Mouse (Mus musculus): ENCODE results near the gene Fkbp1a. TPM values are rescaled to one million over a fixed set of nuclear protein-coding genes. Genes with fewer than 3 reads are reported as not detected.

The Fkbp1a gene
- polyA plus RNA-seq, 1 experiment from 2014 or later = 640 TPM

DNA sequence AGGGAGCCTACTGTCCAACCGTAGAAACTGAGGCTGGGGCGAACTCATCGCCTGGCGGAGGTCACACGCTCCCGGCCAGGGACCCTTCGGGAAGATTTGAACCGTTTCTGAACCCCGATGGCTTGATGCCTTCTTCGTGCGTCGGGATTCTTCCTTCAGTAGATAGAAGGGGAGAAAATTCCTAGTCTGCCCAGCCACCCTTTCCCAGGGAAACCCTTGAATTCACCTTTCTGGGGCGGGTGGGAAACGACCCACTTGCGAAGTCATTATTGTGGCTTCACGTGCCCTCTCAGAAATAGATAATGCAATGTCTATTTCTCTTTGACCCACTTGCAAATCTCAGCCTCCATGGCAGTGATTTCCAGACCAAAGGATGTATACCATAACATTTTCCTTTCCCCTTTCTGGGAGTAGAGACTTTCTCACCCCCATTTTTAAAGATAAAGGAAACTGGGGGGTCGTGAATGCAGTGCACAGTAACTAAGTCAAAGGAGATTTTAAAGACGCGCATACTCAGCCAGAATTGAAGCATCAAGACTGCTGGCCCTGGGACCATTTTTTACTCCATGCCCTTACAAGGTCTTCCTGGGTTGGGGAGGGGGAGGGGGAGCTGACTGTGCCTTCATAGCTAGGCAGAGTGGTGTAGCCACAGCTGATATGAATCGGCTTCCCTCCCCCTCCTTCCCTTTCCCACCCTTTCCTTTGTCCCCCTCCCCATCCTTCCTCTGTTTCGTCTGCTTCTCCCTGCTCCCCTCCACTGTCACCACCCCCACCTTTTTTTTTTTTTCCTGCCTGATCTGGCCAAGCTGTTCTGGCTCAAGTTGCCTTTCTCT, 996 bp downstream of the Fkbp1a start:
- Histone ChIP-seq H3K4me1 (ENCODE audit: control insufficient read depth, insufficient read depth, low read length) (peaks cover 34% of the 10 kb centered on the region), H3K4me2 (ENCODE audit: low read depth, low read length) (peak overlapping the region; percentile 81), H3K9ac (ENCODE audit: low read length) (peak overlapping the region; percentile 94), H3K27me3 (ENCODE audit: control insufficient read depth, insufficient read depth, low read length) (no peaks in the 10 kb centered on the region), H3K9me3 (replicated peaks; ENCODE audit: control insufficient read depth, low read length) (no peaks in the 10 kb centered on the region), H3K4me3 (ENCODE audit: low read length) (peak overlapping the region; percentile 87), H3K27ac (ENCODE audit: low read length) (peak overlapping the region; percentile 95), H3K36me3 (ENCODE audit: control insufficient read depth, insufficient read depth) (peaks cover 26% of the 10 kb centered on the region)
- ATAC-seq (replicated peaks; ENCODE audit: extremely low read depth, insufficient read depth, low FRiP score) = peak; percentile 11; the same call in 1 of the 2 replicates
- under 1% methylated on average over 21 of the region's 21 CpGs for WGBS

DNA sequence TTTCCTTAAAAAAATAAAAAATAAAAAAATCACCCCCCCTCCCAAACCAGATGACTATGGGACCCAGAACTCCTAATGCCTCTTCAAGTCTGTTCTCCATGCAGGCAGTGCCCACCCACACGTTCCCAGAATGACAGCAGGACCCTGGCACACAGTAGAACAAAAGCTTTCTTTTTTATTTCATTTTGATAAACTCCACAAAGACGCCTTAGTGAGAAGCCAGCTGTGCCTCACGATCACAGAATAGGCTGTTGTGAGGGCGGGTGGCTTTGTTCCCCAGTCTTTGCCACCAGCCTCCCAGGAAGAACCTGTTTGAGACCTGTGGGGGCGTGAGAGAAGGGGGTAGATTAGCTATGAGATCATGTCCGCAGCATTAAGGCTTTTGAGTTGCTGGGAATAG, 2.4 kb downstream of the Fkbp1a start:
- peaks cover 29% of the 10 kb centered on the region for H3K36me3 ChIP-seq (ENCODE audit: control insufficient read depth, insufficient read depth)
- no peak for ATAC-seq (replicated peaks; ENCODE audit: extremely low read depth, insufficient read depth, low FRiP score)
- peak overlapping the region; percentile 81 for H3K4me2 ChIP-seq (ENCODE audit: low read depth, low read length)
- peaks cover 43% of the 10 kb centered on the region for H3K4me1 ChIP-seq (ENCODE audit: control insufficient read depth, insufficient read depth, low read length)
- WGBS = 37% methylated on average over 6 of the region's 6 CpGs
- H3K9ac ChIP-seq (ENCODE audit: low read length) = peak overlapping the region; percentile 61
- peak overlapping the region; percentile 19; the same call in 1 of the 2 replicates for H3K27ac ChIP-seq (ENCODE audit: low read length)
- no peaks in the 10 kb centered on the region for H3K9me3 ChIP-seq (replicated peaks; ENCODE audit: control insufficient read depth, low read length)
- H3K4me3 ChIP-seq (ENCODE audit: low read length) = peak overlapping the region; percentile 87
- no peaks in the 10 kb centered on the region for H3K27me3 ChIP-seq (ENCODE audit: control insufficient read depth, insufficient read depth, low read length)

DNA sequence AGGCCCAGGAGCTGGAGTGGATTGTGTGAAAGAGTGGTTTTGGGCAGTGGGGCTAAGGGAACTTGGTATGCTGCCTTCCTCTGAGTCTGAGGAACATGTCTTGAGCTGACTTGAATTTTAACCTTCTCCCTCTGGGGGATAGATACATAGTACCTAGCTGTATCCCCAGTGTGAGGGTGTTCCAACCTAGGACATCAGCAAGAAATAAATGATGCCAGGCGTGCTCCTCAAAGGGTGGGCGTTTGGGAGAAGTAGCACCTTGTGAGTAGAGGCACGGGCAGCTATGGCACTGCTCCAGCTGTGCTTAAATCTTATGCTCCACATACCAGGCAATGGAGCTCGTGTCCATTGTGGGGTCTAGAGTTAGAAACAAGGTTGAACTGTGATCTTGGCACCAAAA, 4.3 kb downstream of the Fkbp1a start:
- no peaks in the 10 kb centered on the region for H3K27me3 ChIP-seq (ENCODE audit: control insufficient read depth, insufficient read depth, low read length)
- ATAC-seq (replicated peaks; ENCODE audit: extremely low read depth, insufficient read depth, low FRiP score) = no peak
- no peak overlapping the region for H3K9ac ChIP-seq (ENCODE audit: low read length)
- WGBS = 83% methylated on average over 4 of the region's 4 CpGs
- no peak overlapping the region for H3K4me3 ChIP-seq (ENCODE audit: low read length)
- H3K4me2 ChIP-seq (ENCODE audit: low read depth, low read length) = no peak overlapping the region
- peaks cover 36% of the 10 kb centered on the region for H3K36me3 ChIP-seq (ENCODE audit: control insufficient read depth, insufficient read depth)
- no peaks in the 10 kb centered on the region for H3K9me3 ChIP-seq (replicated peaks; ENCODE audit: control insufficient read depth, low read length)
- H3K4me1 ChIP-seq (ENCODE audit: control insufficient read depth, insufficient read depth, low read length) = peaks cover 53% of the 10 kb centered on the region
- H3K27ac ChIP-seq (ENCODE audit: low read length) = no peak overlapping the region

DNA sequence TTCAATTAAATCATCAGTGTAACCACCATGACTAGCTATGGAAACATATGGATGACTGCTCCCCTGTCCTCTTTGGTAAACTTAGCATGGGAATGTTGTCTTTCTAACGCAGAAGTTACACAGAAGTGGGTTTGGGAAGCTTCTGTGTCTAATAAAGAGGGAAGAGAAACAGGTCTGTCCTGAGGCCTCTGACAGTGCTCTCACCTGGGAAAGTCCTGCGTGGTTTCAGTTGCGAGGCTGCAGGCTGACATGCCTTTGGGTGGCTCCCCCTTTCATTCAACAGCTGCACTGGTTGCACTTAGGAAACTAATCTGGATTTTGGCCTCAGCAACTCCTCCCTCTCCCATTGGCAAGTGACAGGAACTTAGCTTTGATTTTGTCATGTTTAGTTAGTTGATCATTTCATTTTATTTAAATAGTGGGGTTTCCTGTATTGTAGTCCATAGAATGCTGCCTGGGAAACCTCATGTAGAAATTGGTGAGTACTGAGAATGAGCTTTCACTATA, 7.4 kb downstream of the Fkbp1a start:
- no peak for ATAC-seq (replicated peaks; ENCODE audit: extremely low read depth, insufficient read depth, low FRiP score)

DNA sequence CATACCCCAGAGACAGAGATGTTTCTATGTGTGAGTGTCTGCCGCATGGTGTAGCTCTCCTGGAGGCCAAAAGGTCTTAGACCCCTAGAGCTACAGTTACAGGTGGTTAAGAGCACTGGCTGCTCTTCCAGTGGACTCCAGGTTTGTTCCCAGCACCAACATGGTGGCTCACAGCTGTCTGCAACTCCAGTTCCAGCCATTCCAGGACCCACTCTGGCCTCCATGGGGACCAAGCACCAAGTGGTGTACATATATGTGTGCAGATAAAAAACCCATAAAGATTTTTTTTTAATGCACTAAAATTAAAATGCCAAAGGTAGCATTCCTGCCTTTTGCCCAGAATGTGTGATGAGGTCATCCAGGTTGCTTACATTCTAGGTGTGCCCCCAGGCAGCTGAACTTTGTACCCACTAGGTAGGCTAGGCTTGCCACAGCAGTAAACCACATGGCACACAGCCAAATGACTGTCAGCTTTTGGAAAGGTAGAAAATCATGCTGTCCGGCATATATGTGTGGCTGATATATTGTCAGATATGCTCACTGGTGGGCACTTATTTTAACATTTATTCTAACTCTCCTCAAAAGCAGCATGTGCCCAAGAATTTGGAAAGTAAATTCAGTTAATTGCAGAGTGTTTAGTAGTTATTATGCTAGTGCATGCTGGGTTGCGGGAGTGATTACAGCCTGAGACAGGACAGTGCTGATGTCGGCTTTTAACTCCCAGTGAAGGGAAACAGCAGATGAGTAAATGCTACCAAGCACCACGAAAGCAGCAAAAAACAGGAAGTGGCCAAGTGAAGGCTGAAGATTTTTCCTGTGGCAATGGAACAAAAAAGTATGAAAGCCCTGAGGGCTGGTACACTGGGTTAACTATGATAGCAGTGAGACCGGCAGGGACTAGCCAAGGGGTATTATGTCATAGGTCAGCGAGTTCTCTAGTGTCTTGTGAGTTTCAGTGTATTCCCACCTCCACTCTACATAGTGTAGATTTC, 20.9 kb downstream of the Fkbp1a start:
- no peak overlapping the region for H3K9ac ChIP-seq (ENCODE audit: low read length)
- WGBS = 71% methylated on average over 7 of the region's 7 CpGs
- no peak for ATAC-seq (replicated peaks; ENCODE audit: extremely low read depth, insufficient read depth, low FRiP score)
- no peaks in the 10 kb centered on the region for H3K9me3 ChIP-seq (replicated peaks; ENCODE audit: control insufficient read depth, low read length)
- H3K27me3 ChIP-seq (ENCODE audit: control insufficient read depth, insufficient read depth, low read length) = no peaks in the 10 kb centered on the region
- no peak overlapping the region for H3K4me2 ChIP-seq (ENCODE audit: low read depth, low read length)
- H3K36me3 ChIP-seq (ENCODE audit: control insufficient read depth, insufficient read depth) = peaks cover 40% of the 10 kb centered on the region
- H3K27ac ChIP-seq (ENCODE audit: low read length) = no peak overlapping the region
- peaks cover 3% of the 10 kb centered on the region; the same call in 1 of the 2 replicates for H3K4me1 ChIP-seq (ENCODE audit: control insufficient read depth, insufficient read depth, low read length)
- H3K4me3 ChIP-seq (ENCODE audit: low read length) = no peak overlapping the region

More for the DNA sequence above, 7.4 kb downstream of the Fkbp1a start:
- H3K27ac ChIP-seq (ENCODE audit: low read length) = no peak overlapping the region
- H3K4me1 ChIP-seq (ENCODE audit: control insufficient read depth, insufficient read depth, low read length) = peaks cover 42% of the 10 kb centered on the region
- H3K36me3 ChIP-seq (ENCODE audit: control insufficient read depth, insufficient read depth) = peaks cover 50% of the 10 kb centered on the region
- H3K9ac ChIP-seq (ENCODE audit: low read length) = no peak overlapping the region
- H3K9me3 ChIP-seq (replicated peaks; ENCODE audit: control insufficient read depth, low read length) = no peaks in the 10 kb centered on the region
- no peak overlapping the region for H3K4me2 ChIP-seq (ENCODE audit: low read depth, low read length)
- no peak overlapping the region for H3K4me3 ChIP-seq (ENCODE audit: low read length)
- no peaks in the 10 kb centered on the region for H3K27me3 ChIP-seq (ENCODE audit: control insufficient read depth, insufficient read depth, low read length)
- 67% methylated on average over 3 of the region's 3 CpGs for WGBS

DNA sequence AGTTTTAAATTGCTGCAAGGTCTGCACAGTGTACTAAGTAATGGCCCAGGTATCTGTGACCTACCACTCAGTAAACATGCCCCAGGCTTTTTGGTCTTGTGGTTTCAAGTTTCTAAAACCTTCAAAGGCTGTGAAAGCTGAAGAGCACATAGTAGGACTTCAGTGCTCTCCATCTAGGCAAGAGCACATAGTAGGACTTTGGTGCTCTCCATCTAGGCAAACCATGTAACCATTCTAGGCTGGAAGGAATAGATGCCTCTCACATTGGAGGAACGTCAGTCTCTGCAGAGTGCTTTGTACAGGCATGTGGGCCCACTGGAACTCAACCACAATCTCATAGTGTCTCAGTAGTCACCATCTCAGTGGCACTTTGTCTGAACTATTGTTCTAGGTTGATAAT, 21.7 kb downstream of the Fkbp1a start:
- H3K9ac ChIP-seq (ENCODE audit: low read length) = no peak overlapping the region
- no peak overlapping the region for H3K4me2 ChIP-seq (ENCODE audit: low read depth, low read length)
- WGBS = 76% methylated on average over 1 of the region's 1 CpGs
- no peak overlapping the region for H3K27ac ChIP-seq (ENCODE audit: low read length)
- H3K4me3 ChIP-seq (ENCODE audit: low read length) = no peak overlapping the region
- no peak for ATAC-seq (replicated peaks; ENCODE audit: extremely low read depth, insufficient read depth, low FRiP score)
- no peaks in the 10 kb centered on the region for H3K9me3 ChIP-seq (replicated peaks; ENCODE audit: control insufficient read depth, low read length)
- peaks cover 3% of the 10 kb centered on the region; the same call in 1 of the 2 replicates for H3K4me1 ChIP-seq (ENCODE audit: control insufficient read depth, insufficient read depth, low read length)
- H3K27me3 ChIP-seq (ENCODE audit: control insufficient read depth, insufficient read depth, low read length) = no peaks in the 10 kb centered on the region
- H3K36me3 ChIP-seq (ENCODE audit: control insufficient read depth, insufficient read depth) = peaks cover 32% of the 10 kb centered on the region

DNA sequence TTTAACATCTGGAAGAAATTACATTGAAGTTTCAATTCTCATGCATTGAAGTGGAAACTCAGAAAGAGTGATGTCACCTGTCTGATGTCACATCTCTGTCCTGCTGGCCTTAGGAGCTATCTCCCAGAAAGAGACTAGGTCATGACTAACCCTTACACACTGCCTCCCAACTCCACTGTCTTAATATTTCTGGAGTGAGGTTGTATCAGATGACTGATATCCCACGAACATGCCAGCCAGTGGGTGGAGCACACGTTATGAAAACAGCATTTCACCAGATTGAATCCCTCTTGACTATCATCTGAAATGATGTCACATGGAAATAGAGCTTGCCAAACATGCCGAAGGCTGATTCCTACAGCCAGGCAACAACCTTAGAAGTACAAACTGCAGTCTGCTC, 22.7 kb downstream of the Fkbp1a start:
- no peak for ATAC-seq (replicated peaks; ENCODE audit: extremely low read depth, insufficient read depth, low FRiP score)
- Histone ChIP-seq H3K27ac (ENCODE audit: low read length) (no peak overlapping the region), H3K27me3 (ENCODE audit: control insufficient read depth, insufficient read depth, low read length) (no peaks in the 10 kb centered on the region), H3K4me2 (ENCODE audit: low read depth, low read length) (no peak overlapping the region), H3K9ac (ENCODE audit: low read length) (no peak overlapping the region), H3K36me3 (ENCODE audit: control insufficient read depth, insufficient read depth) (peaks cover 27% of the 10 kb centered on the region), H3K4me3 (ENCODE audit: low read length) (no peak overlapping the region), H3K9me3 (replicated peaks; ENCODE audit: control insufficient read depth, low read length) (no peaks in the 10 kb centered on the region), H3K4me1 (ENCODE audit: control insufficient read depth, insufficient read depth, low read length) (peaks cover 3% of the 10 kb centered on the region; the same call in 1 of the 2 replicates)
- 38% methylated on average over 3 of the region's 3 CpGs for WGBS

DNA sequence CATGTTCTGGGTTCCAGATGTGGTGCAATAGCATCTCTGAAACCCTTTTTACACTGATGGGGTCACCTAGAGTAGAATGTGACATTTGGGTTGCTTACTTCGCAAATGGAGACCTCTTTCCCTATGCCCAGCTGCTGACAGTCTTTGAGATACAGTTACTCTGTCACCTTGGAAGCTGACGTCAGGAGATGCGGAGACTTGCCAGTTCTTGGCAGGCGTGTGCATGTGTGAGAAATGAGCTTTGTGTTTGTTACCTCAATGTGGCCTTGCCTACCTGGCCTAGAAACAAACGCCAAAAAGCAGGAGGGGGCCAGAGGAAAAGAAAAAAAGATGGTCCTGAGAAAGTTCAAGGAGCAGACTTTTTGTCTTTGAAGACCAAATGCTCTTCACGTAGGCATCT, 24.6 kb downstream of the Fkbp1a start:
- Histone ChIP-seq H3K36me3 (ENCODE audit: control insufficient read depth, insufficient read depth) (peaks cover 16% of the 10 kb centered on the region), H3K4me2 (ENCODE audit: low read depth, low read length) (no peak overlapping the region), H3K27ac (ENCODE audit: low read length) (no peak overlapping the region), H3K27me3 (ENCODE audit: control insufficient read depth, insufficient read depth, low read length) (no peaks in the 10 kb centered on the region), H3K9ac (ENCODE audit: low read length) (no peak overlapping the region), H3K9me3 (replicated peaks; ENCODE audit: control insufficient read depth, low read length) (no peaks in the 10 kb centered on the region), H3K4me3 (ENCODE audit: low read length) (no peak overlapping the region), H3K4me1 (ENCODE audit: control insufficient read depth, insufficient read depth, low read length) (no peaks in the 10 kb centered on the region)
- WGBS = 69% methylated on average over 6 of the region's 6 CpGs
- ATAC-seq (replicated peaks; ENCODE audit: extremely low read depth, insufficient read depth, low FRiP score) = no peak
